Mouse (Mus musculus): ENCODE data around the gene Ppara. TPM values are rescaled to one million over a fixed set of nuclear protein-coding genes. Genes with fewer than 3 reads are reported as not detected.

Ppara gene
- polyA plus RNA-seq, 1 experiment from 2014 or later = 0.78 TPM

DNA sequence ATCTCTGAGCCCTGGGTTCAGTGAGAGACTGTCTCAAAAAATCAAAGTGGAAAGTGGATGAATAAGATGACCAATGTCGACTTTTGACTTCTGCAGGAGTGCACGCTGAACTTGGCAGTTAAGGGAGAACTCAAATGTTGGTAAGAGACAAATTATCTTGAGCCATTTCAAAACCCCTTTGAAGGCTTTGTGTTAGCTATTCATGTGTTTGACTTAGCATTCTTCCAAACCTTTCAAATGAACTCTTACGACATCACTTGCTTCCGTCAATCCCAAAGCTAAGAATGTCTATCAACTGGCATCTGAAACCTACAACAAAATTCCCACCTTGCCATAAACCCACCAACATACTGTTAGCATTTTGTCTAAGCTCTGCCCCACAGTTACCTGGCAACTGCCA lies 93.3 kb downstream of the Ppara start:
- Histone ChIP-seq H3K4me1 (peaks cover 14% of the 10 kb centered on the region), H3K27ac (replicated peaks) (no peak overlapping the region), H3K27me3 (ENCODE audit: low read depth, poor library complexity, severe bottlenecking) (no peaks in the 10 kb centered on the region), H3K4me3 (no peak overlapping the region), H3K36me3 (no peaks in the 10 kb centered on the region), H3K9me3 (replicated peaks) (no peaks in the 10 kb centered on the region)
- 85% methylated on average over 4 of the region's 4 CpGs for WGBS
- DNase-seq (ENCODE audit: low spot score) = no peak

DNA sequence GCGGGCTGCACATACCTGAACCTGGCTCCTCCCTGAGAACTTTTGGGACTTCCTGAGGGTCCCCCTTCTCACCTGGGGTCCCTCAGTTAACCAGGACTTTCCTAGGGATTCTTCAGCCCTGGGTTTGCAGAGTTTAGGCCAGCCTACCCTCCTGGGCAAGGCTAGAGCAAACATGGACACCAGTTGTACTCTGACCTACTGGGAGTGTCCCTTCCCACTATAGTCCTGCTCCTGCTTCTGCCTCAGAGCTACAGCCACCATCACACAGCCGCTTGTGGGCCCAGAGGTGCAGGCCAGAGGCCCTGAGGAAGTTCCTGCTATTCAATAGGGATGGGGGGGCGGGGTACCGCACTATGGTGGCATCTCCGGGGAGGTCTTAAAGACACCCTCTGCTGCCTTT lies 94.7 kb downstream of the Ppara start:
- no peaks in the 10 kb centered on the region for H3K9me3 ChIP-seq (replicated peaks)
- no peaks in the 10 kb centered on the region for H3K27me3 ChIP-seq (ENCODE audit: low read depth, poor library complexity, severe bottlenecking)
- no peaks in the 10 kb centered on the region for H3K36me3 ChIP-seq
- H3K4me1 ChIP-seq = peaks cover 14% of the 10 kb centered on the region
- DNase-seq (ENCODE audit: low spot score) = no peak
- H3K4me3 ChIP-seq = no peak overlapping the region
- H3K27ac ChIP-seq (replicated peaks) = no peak overlapping the region
- WGBS = 70% methylated on average over 5 of the region's 5 CpGs

DNA sequence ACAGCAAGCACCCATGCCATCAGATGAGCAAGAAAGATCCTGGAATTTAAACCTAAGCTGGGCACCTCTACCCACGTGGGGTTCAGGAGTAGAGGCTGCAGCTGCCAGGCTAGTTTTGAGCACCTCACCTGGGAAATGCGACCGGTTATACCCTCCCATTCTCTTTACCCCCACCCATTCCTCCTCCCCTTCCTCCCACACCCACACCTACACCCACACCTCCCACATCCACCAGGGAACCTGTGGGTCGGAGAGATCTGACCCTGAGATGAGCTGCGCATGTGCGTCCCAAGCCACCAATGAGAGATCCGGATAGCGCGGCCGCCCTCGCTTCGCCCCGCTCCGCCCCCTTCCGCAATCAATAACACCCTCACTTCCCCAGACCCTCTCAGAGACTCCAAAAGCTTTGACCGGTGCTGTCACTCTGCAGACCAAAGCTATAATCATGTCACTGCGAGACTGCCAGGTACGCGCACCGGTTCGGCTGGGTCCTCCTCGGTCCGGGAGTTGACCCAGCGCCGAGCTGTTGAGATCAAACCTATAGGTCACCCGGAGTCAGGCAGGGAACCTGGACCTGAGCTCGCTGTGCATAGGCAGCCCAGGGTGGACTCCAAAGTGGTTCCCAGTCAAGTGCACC lies 97.3 kb downstream of the Ppara start, which contains the start of gene Ttc38:
Gene Ttc38 (plus strand): TSS at position 353 of the 637 bp plus-strand sequence.
- Histone ChIP-seq H3K9me3 (replicated peaks) (0 out of 2 replicates have a peak, but pooled peaks cover 4% of the 10 kb centered on the region), H3K4me1 (peaks cover 14% of the 10 kb centered on the region), H3K4me3 (peak within 1 kb of the TSS; percentile 64), H3K27me3 (ENCODE audit: low read depth, poor library complexity, severe bottlenecking) (no peaks in the 10 kb centered on the region), H3K36me3 (no peaks in the 10 kb centered on the region), H3K27ac (replicated peaks) (peak within 1 kb of the TSS; percentile 78)
- 2% methylated on average over 27 of the region's 27 CpGs for WGBS
- peak; percentile 78 for DNase-seq (ENCODE audit: low spot score)

DNA sequence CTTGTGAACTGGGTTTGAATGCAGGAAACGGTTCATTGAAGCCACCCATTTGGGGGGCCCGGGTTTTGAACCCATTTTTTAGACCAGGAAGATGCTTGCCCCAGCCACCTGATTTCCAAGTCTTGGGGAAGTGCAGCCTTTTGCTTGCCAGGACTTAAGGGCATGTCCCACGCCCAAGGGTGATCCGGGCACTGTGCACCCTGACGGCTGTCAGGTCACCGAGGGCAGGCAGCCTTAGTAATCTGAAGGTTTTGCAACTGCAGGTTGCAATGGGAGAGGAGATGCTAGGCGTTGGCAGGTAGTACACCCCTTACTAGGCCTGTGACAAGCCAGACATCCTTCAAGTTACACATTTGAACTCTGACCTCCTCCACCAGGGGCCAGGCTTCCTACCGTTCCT lies 97.8 kb downstream of the Ppara start:
- Histone ChIP-seq H3K4me3 (peak overlapping the region; percentile 64), H3K9me3 (replicated peaks) (0 out of 2 replicates have a peak, but pooled peaks cover 4% of the 10 kb centered on the region), H3K4me1 (peaks cover 14% of the 10 kb centered on the region), H3K27me3 (ENCODE audit: low read depth, poor library complexity, severe bottlenecking) (no peaks in the 10 kb centered on the region), H3K27ac (replicated peaks) (peak overlapping the region; percentile 78; the same call in 1 of the 2 replicates), H3K36me3 (no peaks in the 10 kb centered on the region)
- 51% methylated on average over 8 of the region's 8 CpGs for WGBS
- DNase-seq (ENCODE audit: low spot score) = no peak

DNA sequence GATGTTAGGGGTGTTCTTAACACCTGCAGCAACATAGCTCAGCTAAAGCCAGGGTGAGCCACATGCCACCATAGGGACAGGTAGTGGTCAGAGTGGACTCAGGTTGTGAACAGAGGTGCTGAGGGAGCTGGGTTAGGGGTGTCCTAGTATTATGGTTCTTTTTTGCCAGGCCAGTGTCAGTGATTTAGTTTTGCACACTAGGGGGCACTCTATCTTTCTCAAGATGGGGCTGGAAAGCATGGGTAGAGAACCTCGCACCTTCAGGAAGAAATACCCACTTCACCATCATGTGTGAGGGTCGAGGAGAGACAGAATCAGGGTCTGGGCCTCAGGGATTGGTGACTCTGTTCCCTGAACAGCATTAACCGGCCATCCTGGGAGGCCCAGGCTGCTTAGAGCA lies 100.6 kb downstream of the Ppara start:
- Histone ChIP-seq H3K4me3 (no peak overlapping the region), H3K36me3 (no peaks in the 10 kb centered on the region), H3K27me3 (ENCODE audit: low read depth, poor library complexity, severe bottlenecking) (no peaks in the 10 kb centered on the region), H3K27ac (replicated peaks) (no peak overlapping the region), H3K9me3 (replicated peaks) (0 out of 2 replicates have a peak, but pooled peaks cover 4% of the 10 kb centered on the region), H3K4me1 (peaks cover 14% of the 10 kb centered on the region)
- 74% methylated on average over 3 of the region's 3 CpGs for WGBS
- DNase-seq (ENCODE audit: low spot score) = no peak

DNA sequence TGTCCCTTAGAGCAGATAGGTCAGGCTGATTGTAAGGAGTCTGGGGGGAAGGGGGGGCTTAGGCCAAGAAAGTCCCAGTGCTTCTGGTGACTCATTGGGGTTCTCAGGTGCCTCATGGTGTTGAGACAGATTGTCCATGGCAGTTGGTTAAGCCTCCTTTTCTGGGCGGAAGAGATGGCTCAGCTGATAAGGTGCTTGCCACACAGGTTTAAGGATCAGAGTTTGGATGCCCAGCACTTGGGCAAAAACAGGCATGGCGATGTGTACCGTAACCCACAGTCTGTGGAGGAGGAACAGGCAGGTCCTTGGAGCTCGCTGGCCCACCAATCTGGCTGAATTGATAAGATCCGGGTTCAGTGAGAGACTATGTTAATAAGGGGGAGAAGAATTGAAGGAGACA lies 102.1 kb downstream of the Ppara start:
- H3K27me3 ChIP-seq (ENCODE audit: low read depth, poor library complexity, severe bottlenecking) = no peaks in the 10 kb centered on the region
- no peak overlapping the region for H3K4me3 ChIP-seq
- DNase-seq (ENCODE audit: low spot score) = no peak
- no peaks in the 10 kb centered on the region for H3K36me3 ChIP-seq
- H3K9me3 ChIP-seq (replicated peaks) = 0 out of 2 replicates have a peak, but pooled peaks cover 4% of the 10 kb centered on the region
- WGBS = 90% methylated on average over 5 of the region's 5 CpGs
- no peak overlapping the region for H3K27ac ChIP-seq (replicated peaks)
- H3K4me1 ChIP-seq = peaks cover 16% of the 10 kb centered on the region

DNA sequence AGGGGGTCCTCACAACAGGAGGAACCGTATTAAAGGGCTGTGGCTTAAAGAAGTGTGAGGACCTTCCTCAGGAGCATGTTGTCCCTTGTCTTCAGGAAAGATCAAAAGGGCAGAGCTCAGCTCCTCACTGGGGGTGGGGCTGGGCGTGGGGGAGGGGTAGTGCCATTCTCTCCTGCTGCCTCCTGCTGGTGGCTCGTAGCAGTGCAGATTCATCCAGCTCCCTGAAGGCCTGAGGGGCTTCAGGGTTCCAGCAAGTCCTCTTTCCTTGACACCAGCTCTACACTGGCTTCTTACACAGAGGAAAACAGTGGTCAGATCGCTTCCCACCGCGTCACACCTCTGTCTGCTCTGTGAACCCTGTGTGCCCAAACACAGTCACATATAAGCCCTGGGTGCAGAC lies 106.2 kb downstream of the Ppara start:
- DNase-seq (ENCODE audit: low spot score) = peak; percentile 55
- Histone ChIP-seq H3K36me3 (no peaks in the 10 kb centered on the region), H3K4me3 (no peak overlapping the region), H3K27me3 (ENCODE audit: low read depth, poor library complexity, severe bottlenecking) (no peaks in the 10 kb centered on the region), H3K4me1 (peaks cover 7% of the 10 kb centered on the region), H3K27ac (replicated peaks) (0 out of 2 replicates have a peak overlapping the region, but pooled peaks have one; percentile 3), H3K9me3 (replicated peaks) (0 out of 2 replicates have a peak, but pooled peaks cover 1% of the 10 kb centered on the region)
- 37% methylated on average over 6 of the region's 6 CpGs for WGBS

DNA sequence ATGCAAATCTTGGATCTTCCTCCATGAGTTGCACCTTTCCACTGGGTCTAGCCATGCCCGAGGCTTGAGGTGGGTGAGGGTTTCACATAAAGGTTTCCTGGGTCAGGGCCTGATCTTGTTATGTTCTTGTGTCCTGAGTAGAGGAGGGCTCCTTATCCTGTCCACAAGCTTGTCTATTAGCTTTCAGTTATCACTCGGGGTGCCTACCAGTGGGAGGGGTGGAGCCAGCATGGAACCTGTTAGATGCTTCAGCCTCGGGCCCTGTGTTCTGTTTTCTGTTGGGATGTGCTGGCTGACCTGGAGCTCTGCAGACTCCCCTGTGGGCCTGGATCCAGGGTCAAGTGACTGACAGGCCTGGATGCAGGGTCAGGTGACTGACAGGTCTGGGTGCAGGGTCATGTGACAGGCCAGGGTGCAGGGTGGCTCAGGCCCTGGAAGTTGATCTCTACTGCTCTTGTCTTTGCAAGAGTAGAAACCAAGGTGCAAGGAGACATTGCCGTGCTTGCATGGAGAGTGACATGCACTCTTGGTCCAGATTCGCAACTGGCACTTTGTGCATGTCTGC lies 107.1 kb downstream of the Ppara start:
- Histone ChIP-seq H3K27ac (replicated peaks) (no peak overlapping the region), H3K36me3 (no peaks in the 10 kb centered on the region), H3K4me3 (no peak overlapping the region), H3K27me3 (ENCODE audit: low read depth, poor library complexity, severe bottlenecking) (no peaks in the 10 kb centered on the region), H3K4me1 (peaks cover 7% of the 10 kb centered on the region), H3K9me3 (replicated peaks) (no peaks in the 10 kb centered on the region)
- no peak for DNase-seq (ENCODE audit: low spot score)
- 83% methylated on average over 5 of the region's 5 CpGs for WGBS

DNA sequence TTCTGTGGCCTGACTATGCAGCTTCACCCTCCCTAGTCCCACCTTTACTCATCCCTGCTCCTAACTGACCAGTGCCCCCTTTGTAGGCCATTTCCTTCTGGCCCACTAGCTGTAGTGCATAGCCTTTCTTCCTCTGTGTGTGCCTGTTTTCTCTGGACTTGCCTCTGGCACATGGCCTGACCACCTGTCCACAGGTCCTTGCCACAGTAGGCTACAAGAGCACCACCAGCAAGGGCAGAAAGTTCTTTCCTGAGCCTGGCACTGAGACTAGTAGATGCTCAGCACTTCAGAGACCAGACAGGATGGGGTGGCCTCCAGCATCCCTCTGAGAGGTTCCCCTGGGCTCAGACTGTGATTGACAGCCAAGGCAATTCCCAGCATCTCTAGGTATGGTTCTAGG lies 110.3 kb downstream of the Ppara start:
- no peaks in the 10 kb centered on the region for H3K27me3 ChIP-seq (ENCODE audit: low read depth, poor library complexity, severe bottlenecking)
- H3K4me1 ChIP-seq = peaks cover 7% of the 10 kb centered on the region
- H3K27ac ChIP-seq (replicated peaks) = no peak overlapping the region
- no peaks in the 10 kb centered on the region for H3K36me3 ChIP-seq
- DNase-seq (ENCODE audit: low spot score) = no peak
- no peaks in the 10 kb centered on the region for H3K9me3 ChIP-seq (replicated peaks)
- H3K4me3 ChIP-seq = no peak overlapping the region

DNA sequence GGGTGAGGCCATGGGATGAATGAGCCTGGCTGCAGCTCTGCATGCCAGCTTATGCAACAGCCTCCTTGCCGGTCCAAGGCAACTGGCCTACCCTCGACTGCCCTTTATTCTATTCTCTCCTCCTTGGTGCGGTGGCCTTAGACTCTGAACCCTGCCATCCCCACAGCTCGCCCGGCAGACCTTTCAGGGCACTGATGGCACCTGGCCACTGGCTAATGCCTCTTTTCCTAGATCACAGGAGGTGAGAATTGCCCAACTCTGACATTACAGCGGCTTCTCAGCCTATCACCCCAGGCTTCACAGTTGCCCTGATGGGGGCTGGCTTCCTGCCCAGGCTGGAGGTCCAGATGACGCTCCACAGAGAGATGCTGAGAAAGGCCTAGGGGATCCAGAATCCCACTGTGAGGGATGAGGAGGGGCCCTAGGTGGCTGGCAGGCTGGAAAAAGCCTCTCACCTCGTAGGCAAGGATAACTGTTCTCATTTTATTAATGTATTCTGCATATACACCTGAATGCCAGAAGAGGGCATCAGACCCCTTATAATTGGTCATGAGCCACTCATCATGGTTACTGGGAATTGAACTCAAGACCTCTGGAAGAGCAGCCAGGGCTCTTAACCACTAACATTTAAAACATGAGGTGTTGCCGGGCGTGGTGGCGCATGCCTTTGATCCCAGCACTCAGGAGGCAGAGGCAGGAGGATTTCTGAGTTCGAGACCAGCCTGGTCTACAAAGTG lies 117.0 kb downstream of the Ppara start:
- Histone ChIP-seq H3K4me3 (no peak overlapping the region), H3K36me3 (no peaks in the 10 kb centered on the region), H3K4me1 (no peaks in the 10 kb centered on the region), H3K9me3 (replicated peaks) (no peaks in the 10 kb centered on the region), H3K27me3 (ENCODE audit: low read depth, poor library complexity, severe bottlenecking) (no peaks in the 10 kb centered on the region), H3K27ac (replicated peaks) (no peak overlapping the region)
- WGBS = 81% methylated on average over 12 of the region's 12 CpGs
- DNase-seq (ENCODE audit: low spot score) = no peak

MicroRNAs within 50 kb of the gene (microRNA counts, 519-probe panel; counts per million panel counts)
- microRNA mmu-let-7b (not detected), microRNA mmu-let-7c (6,026 counts per million, percentile 50 among the panel's probes with 10 or more counts)

Small RNA genes lying within 50 kb of the gene (microRNA-seq; reads per million reads assigned to microRNA genes)
- gene Mirlet7b = 4.8 reads per million, percentile 11 among the genes with 10 or more reads in this experiment
- 2.4 reads per million for gene Mirlet7c-2

Other genes starting within 250 kb of the Ppara start
- not detected in 2 replicates for gene 7530416G11Rik, start 231.8 kb upstream of the Ppara start, polyA plus RNA-seq (2016; fragmentation: Nextera tagmentation; extraction: Ambion mirVana)
- gene Wnt7b, start 152.5 kb upstream of the Ppara start, polyA plus RNA-seq (2016; fragmentation: Nextera tagmentation; extraction: Ambion mirVana) = 54.8 and 56.5 TPM in 2 replicates
- gene Cdpf1, start 76.7 kb downstream of the Ppara start, polyA plus RNA-seq (2016; fragmentation: Nextera tagmentation; extraction: Ambion mirVana) = 28.0 and 32.5 TPM in 2 replicates
- 0.06 TPM in 1 of 2 replicates, not detected in the other for gene Pkdrej, start 86.8 kb downstream of the Ppara start, polyA plus RNA-seq (2016; fragmentation: Nextera tagmentation; extraction: Ambion mirVana)
- gene Ttc38, start 97.3 kb downstream of the Ppara start, polyA plus RNA-seq (2016; fragmentation: Nextera tagmentation; extraction: Ambion mirVana) = 2.2 and 2.3 TPM in 2 replicates
- gene Gtse1, start 124.8 kb downstream of the Ppara start, polyA plus RNA-seq (2016; fragmentation: Nextera tagmentation; extraction: Ambion mirVana) = 53.5 and 61.1 TPM in 2 replicates
- gene Trmu, start 144.3 kb downstream of the Ppara start, polyA plus RNA-seq (2016; fragmentation: Nextera tagmentation; extraction: Ambion mirVana) = 36.3 and 39.5 TPM in 2 replicates